Mouse (Mus musculus): ENCODE results near the gene Flt4.
"Not testable (repeated sequence)": the region's sequence is repeated elsewhere in the genome, so short reads cannot be mapped to it uniquely, and the experiment has no call there.

The Flt4 gene

DNA sequence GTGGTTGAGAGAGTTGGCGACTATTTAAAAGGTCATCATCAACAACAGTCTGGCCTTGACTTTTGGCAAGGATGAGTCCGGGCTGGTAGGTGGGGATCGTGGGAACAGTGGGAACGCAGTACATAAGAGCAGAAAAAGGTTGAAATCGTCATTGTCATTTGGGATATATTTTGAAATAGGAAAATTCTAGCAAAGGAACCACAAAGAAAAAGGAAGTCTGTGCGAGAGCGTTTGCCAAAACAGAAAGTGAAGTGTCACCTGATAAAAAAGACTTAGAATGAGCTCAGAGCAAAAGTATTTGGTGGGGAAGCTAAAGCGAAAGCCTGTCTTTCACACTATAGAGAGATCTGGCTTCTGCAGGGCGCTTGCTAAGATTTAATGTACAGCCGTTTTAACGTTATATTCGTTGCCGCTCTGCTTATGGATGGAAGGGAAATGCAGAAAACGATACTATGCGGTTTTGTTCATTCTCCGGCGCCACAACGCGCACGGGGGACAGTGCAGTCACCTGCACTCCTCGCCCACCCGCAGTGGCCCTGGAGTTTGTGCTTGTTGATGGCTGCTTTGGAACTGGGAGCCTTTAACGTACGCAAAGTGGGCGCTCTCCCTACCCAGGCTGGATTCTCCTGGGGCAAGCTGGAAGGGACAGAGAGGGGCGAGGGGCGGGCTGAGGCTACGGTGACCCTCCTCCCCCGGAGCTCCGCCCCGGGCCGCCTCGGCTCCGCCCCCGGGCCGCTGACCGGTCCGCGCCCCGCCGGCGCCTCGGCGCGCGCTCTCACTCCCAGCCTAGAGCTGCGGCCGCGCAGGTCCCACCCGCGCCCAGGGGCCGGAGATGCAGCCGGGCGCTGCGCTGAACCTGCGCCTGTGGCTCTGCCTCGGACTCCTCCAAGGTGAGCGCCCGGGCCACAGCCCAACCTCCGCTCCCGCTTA, at the start of gene Flt4:
Flt4 (plus strand) TSS at position 326 of the 930 bp plus-strand sequence.
- DNase-seq (ENCODE audit: low read depth) = not testable (repeated sequence)

DNA sequence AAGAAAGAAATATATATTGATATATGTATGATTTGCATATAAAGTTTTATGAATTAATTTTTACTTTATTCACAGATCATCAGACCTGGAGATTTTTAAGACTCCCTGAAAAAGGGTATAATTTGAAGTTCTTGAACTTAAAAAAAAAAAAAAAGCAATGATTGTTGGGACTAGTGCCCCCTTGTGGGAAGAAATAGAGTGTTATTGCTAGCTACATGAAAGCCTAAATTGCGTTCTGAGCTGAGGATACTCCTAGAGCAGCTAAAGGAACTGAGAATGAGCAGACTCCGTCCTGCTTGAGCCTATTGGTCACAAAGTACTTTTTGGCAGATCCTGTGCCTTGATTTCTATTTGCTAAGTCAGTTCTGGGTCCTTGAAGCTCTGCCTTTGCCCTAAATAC, 34.0 kb upstream of the Flt4 start:
- peak; percentile 4 for DNase-seq (ENCODE audit: low read depth)

DNA sequence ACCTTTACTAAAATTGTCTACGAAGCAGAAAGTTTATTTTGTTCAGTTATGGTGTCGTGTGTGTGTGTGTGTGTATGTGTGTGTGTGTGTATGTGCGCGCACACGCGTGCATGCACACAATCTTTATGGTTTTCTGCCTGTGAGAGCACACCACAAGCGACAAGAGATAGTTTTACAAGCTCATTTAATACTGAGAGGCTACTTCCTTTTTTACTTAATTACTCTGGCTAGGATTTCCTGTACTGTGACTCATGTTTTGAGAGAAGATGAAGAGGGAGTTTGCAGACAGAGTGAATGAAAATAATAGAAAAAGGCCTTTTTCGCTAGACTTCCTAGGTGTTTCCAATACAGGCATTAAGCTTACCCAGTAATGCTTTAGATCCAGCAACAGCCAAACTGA, 28.6 kb upstream of the Flt4 start:
- not testable (repeated sequence) for DNase-seq (ENCODE audit: low read depth)

DNA sequence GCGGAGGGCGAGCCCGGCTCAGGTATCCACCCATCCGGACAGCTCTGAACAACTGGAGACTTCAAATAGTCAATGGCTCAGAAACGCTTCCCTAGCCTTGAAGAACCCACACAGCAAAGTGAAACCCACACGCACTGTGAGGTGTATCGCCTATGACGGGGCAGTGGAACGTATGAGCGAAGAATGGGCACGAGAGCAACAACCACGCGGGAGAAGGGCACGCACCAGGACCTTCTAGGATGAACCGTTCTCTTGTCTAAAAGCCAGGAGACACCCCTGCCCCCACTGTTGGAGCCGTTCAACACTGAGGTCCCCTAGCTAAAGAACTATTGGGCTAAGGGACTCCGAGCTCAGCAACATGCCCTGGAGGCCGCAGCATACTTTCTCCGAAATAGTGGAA, 18.9 kb upstream of the Flt4 start:
- no peak for DNase-seq (ENCODE audit: low read depth)

DNA sequence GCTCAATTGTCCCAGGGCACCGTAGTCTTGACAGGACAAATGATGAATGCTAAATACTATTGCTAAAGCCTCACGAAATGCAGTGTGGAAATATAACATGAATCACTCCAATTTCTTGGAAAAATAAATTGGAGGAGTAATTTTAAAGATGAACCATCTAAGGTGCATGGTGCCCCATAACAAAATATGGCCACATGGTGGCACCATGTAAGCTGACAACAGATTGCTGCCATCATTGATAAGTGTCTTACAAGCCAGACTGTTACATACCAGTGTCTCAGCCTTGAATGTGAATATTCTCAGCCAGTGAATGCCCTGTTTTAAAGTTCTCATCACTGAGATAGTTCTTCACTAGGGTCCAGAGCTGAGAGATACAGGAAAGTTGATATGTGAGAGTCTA, 11.9 kb upstream of the Flt4 start:
- not testable (repeated sequence) for DNase-seq (ENCODE audit: low read depth)

DNA sequence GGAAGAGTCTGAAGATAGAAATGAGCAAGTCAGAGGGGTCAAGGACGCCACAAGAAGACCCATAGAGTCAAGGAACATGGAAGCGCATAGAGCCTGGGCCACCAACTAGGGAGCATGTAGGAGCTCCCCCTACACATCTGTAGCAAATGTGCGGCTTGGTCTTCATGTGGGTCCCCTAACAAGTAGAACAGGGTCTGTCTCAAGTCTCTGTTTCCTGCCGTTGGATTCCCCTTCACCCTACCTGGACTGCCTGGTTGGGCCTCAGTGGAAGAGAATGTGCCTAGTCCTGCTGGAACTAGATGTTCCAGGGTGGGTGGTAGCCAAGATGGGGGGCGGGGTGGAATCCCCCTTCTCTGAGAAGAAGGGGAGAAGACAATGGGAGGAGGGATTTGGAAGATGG, 757 bp upstream of the Flt4 start:
- DNase-seq (ENCODE audit: low read depth) = not testable (repeated sequence)

DNA sequence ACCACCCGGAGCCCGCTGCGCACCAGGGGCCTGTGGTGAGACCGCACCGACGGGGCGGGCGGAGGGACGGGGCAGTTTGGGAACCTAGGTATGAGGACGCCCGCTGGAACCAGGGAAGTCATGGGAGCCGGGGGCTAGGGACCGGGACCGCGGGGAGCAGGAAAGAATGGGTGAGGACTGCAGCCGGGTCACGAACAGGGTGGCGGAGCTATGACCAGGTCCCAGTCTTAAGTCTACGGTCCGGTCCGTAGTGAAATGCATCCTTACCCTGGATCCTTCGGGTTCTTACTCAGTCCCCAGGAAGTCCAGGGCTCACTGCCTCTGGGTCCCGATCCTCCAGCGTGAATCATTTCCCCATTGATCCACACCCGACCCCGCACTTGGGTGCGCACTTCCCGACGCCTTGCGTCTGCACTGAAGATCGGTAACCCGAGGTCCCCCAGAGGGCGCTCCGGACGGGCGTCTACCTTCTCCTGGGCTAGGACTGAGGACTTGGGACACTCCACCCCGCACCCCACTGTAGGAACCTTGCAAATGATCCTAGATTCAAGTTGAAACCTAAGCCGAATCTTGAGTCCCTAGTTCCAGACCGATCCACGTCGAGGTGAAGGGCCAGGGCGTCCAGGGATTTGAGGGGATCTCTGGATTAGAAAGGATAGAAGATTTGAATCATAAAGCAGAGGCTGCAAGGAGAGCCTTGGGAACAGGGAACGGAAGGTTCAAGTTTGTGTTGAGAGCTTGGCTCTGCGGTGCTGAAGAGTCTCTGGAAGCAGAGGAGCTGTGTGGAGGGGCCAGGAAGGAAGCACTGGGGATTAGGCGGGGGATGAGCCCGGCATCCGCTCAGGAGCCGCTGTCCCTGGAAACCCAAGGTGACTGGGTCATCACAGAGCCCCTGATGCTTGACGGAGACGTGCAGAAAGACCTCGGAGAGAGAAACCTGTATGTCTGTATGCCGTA, 1.1 kb downstream of the Flt4 start:
- not testable (repeated sequence) for DNase-seq (ENCODE audit: low read depth)

DNA sequence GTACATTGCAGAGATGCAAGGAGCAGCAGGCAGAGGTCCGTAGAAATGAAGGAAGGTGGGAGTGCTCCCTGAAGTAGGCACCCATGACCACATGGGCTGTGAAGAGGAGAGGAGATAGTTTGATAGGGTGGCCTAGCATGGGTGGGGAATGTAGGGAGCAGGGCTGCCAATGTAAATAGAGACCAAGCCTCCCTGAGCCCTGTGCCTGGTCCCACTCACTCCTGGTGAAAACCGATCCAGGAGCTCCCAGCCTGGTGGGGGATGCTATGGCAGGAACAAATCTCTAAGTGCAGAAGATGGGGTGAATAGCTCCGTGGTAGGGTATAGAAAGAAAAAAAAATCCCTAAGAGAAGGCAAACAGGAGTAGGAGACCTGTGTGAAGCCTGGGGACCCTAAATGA, 2.3 kb downstream of the Flt4 start:
- not testable (repeated sequence) for DNase-seq (ENCODE audit: low read depth)

DNA sequence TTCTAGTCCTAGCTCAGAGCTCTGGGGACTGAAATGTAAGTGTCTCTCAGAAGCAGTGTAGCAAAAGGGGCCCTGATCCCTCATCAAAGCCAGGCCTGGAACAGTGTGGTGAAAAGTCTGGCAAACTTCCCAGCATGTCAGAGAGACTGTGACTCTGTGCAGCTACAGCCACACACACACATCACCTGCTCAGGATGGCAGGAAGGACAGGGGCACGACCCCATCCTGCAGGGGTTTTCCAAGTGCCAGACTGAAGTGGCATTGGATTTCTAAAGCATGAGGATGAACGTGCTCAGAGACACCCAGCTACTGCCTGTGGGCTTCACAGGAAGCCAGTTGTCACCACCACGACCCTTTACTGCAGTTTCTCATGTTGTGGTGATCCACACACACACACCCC, 3.1 kb downstream of the Flt4 start:
- no peak for DNase-seq (ENCODE audit: low read depth)

DNA sequence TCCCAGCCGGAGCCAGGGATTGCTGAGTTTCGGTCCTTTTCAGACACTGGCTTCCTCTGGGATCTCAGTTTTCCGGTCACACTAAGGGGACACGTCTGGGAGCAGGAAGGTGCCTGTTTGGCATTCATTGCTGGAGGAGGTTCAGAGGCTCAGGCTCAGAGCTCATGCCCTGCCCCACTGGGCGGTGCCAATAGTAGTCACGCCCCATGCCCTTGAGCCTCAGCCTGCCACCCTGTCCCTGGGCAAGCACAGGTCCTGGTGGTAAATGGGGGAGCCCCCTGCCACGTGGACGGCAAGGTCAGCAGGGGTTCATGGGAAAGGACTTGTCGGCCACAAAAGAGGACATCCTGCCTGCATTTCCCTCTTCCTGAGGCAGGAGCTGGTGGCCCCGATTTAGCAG, 4.3 kb downstream of the Flt4 start:
- DNase-seq (ENCODE audit: low read depth) = no peak

DNA sequence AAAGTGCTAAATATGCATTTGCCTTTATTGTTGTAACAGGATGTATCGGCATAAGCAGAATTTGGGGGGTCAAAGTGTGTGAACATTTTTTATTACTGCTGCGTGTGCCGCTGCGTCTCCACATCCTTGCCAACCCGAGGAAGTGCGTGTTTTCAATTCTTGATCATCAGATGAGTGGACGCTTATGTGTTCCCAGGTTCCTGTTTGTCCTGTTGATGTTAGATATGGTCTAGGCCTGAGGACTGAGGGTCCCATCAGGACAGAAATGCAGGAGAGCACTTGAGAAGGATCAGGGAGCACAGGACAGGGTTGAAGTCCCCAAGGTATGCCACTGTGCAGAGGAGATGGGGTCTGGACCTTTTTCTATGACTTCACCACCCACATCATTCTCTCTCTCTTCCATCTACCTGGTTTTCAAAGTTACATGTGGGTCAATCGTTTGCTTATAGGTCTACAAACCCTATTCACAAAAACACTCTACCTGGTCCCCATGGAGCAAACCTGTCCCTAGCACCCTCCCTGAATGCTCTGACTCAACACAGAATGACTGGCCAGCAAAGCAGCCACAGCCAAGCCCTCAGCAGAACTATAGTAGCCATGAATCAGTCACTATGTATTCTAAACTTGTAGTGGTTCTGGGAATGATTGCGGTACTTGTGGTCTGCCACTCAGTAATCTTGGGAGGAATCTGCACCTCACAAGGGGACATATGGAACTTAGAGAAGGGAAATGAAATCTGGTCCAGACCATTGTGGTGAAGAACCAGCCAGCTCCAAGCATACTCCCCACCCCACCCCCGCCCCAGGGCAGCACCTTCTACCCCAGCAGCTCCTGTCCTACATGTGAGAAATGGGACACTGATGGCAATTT, 7.0 kb downstream of the Flt4 start:
- no peak for DNase-seq (ENCODE audit: low read depth)

DNA sequence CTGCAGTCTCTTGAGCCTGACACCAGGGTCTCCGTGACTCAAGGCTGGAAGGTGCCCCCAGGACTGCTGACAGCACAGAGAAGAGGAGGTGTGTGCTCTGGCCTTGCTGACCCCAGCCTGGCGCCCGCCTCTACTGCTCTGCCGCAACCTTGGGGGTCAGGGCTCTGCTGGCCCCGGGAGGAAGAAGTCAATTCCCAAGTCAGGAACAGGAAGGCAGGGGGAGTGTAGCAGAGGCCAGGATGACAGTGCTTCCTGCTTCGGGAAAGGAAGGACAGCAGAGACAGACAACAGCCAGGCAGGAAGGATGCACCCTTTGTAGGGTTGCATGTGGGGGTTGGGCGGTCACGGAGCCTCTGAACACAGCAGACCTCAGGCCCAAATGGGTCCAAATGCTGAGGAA, 9.4 kb downstream of the Flt4 start:
- no peak for DNase-seq (ENCODE audit: low read depth)

DNA sequence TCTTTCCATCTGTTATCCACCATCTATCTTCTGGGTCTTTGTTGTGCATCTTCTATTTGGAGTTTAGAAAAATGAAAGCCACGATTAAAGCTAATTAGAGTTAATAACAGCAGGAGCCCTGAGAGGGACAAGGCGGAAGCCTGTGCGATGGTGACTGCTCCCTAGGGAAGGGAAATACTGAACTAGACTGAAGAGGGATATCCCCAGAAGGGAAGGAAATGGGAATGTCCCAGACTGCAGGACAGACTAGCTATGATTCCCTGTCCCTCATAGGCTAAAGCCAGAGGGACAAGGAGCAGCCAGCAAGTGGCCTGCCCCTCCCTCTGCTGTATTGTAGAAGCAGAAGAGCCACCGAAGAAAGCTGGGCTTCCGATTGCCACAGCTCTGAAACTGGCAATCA, 12.9 kb downstream of the Flt4 start:
- DNase-seq (ENCODE audit: low read depth) = no peak

DNA sequence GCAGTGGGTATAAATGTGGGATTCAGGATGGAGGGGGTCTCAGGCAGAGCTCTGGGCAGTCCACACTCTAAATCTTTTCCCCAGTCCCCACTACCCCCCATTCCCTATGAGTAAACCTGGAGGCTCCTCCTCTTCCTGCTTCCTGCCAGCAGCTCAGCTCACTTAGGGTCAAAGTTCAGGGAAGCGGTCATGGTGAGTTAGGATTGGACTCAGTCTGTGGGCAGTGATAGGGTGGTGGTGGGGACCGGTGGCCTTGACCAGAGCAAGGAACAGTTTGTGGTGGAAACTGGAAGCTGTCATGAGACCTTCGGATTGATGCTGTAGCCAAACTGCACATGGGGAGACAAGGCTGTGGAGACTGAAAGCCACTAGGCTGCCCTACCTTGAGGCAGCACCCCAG, 15.1 kb downstream of the Flt4 start:
- DNase-seq (ENCODE audit: low read depth) = no peak

DNA sequence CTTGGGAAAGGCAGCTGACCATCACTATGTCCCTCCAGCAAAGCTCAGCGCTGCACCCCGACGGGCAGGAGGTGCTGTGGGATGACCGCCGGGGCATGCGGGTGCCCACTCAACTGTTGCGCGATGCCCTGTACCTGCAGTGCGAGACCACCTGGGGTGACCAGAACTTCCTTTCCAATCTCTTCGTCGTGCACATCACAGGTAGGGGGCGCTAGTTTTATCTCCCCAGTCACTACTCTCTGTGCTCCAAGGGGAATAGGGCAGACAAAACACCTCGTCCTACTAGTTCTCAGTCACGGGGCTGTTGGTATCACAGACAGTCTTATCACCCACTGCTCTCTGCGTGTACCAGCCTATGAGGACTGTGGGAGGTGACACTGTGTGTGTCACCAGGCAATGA, 16.8 kb downstream of the Flt4 start:
- DNase-seq (ENCODE audit: low read depth) = no peak

DNA sequence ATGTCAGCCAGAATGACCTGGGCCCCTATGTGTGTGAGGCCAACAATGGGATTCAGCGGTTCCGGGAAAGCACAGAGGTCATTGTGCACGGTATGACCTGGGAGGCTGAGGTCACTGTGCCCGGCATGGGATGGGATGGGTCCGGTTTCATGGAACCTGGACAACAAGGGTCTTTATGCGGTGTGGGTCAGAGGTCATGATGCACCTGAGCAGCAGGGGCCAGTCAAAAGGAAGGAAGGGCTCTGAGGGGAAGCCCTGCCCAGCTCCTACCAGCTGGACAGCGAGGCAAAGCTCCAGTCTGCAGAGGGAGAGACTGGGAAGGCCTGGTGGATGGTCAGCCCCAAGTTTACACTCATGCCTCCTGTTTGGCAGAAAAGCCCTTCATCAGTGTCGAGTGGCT, 17.7 kb downstream of the Flt4 start:
- no peak for DNase-seq (ENCODE audit: low read depth)

DNA sequence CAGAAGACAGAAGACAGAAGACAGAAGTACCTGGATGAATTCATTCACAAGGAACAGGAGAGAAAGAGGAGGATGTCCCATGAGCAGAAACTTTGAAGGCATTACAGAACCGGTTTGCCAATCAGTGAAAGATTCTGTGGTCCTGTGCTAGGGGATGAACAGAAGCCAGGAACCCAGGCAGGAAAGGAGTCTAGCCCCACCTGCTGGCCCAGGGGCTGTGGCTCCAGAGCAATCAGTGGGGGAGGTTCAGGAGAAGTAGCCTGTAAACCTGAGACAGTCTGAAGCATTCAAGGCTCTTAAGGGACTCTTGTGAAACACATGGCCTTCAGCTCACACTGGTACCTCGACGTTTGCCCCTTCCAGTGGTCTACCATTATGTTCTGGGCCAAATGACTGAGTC, 22.1 kb downstream of the Flt4 start:
- DNase-seq (ENCODE audit: low read depth) = no peak

DNA sequence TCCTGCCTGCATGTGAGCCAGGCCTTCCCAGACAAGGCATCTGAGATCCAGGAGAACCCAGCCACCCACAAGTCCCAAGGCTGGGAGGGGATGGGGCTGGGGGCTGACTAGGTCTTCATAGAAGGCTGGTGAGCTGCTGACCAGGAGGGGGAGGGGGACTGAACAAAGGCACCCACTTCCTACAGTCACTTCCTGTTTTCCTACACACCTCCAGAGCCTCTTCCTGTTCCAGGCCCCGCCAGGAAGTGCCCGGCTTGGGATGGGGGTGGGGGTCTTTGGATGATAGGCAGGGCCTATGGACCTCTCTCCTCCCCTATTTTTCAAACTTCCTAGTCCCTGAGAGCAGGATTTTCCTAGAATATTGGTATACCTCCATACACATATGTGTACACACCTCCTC, 23.2 kb downstream of the Flt4 start:
- DNase-seq (ENCODE audit: low read depth) = no peak

DNA sequence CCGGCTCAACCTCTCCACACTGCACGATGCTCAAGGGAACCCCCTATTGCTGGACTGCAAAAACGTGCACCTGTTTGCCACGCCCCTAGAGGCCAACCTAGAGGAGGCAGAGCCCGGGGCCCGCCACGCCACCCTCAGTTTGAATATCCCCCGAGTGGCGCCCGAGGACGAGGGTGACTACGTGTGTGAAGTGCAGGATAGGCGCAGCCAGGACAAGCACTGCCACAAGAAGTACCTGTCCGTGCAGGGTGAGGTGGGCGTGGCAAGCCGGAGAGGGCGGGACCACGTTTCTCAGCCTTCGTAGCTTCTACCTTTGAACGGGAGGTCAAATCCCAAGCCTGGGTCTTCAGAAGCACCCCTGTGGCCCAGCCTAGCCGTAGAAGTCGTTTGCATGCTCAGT, 25.0 kb downstream of the Flt4 start:
- DNase-seq (ENCODE audit: low read depth) = no peak

DNA sequence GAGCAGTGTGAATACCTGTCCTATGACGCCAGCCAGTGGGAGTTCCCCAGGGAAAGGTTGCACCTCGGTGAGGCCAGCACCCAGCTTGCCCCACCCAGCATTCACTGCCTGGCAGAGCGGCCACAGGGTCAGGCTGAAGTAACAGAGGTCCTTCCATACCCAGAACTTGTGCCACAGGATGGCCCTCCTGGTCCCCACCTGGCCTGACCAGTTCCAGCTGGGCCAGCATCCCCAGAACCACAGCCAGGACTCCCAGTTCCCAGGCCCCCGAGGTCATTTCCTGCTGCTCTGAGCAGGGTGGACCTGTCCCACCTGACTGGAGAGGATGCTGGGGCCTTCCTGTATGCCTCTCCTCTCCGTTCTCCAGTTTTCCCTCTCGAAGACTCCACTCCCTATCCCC, 26.6 kb downstream of the Flt4 start:
- DNase-seq (ENCODE audit: low read depth) = no peak

DNA sequence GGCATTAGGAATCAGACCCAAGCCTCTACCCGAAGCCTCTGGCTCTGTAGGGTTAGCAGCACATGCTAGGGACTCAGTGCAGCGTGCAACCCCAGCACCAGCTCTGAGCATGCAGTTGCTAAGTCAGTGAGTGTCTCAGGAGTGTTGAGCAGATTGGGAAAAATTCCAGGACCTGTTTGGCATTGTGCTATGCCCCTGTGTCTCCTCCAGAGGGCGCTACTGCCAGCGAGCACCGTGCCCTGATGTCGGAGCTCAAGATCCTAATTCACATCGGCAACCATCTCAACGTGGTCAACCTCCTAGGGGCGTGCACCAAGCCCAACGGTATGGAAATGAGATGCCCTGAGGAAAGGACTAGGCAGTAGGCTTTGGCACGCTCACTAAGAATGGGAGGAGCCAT, 27.4 kb downstream of the Flt4 start:
- DNase-seq (ENCODE audit: low read depth) = no peak

DNA sequence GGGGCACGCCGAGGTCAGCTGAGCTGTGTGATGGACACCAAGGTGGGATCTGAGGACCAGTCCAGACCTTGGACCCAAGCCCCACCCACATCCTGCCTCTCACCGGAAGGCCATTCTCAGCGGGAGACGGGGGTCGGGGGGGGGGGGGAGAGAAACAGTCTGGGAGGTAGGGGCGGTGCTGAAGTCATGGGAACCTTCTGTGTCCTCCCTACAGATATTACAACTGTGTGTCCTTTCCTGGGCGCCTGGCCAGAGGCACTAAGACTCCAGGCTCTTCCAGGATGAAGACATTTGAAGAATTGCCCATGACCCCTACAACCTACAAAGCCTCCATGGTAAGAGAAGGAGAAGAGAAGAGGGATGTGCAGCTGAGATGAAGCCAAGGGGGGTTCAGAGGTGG, 36.6 kb downstream of the Flt4 start:
- no peak for DNase-seq (ENCODE audit: low read depth)

All from c-Kit-positive CD71-positive TER-119-negative erythroid progenitor cells, embryonic 14.5 days (primary cell).